Mouse (Mus musculus) liver, adult 2 months (tissue): Measurements from ENCODE around the gene Ciita.

Experiments
- CTCF ChIP-seq: fragments of 200-500 bp; IDR thresholded peaks from 2 replicates; pipeline ENCODE4 v1.5.1; 2011; ENCODE audit warnings: low read depth, low read length, control low read depth
- POLR2A ChIP-seq: fragments of 200-500 bp; IDR thresholded peaks from 2 replicates; pipeline ENCODE4 v1.6.1; 2011; ENCODE audit warnings: low read length, control low read depth; ENCODE audit not compliant: insufficient read depth; ENCODE audit errors: extremely low read depth

- TF ChIP-seq POLR2A (no peak), CTCF (no peak)
These were observed 28.8 kb downstream of the Ciita start for GRCm38 (mm10) chr16:10508691-10509090.
